Mouse (Mus musculus) neural tube, embryonic 12.5 days (tissue): ENCODE measurements around the gene Cluap1. TPM values are rescaled to one million over a fixed set of nuclear protein-coding genes. Genes with fewer than 3 reads are reported as not detected.

Source experiments
- ATAC-seq: fragments of 200-750 bp; cut with Nextera tagmentation; 2 replicates; pipeline ENCODE4 v1.8.0; 2017; ENCODE audit warnings: low read depth, mild to moderate bottlenecking, moderate TSS enrichment, moderate library complexity; ENCODE audit not compliant: low FRiP score
- H3K27ac ChIP-seq: fragments of 300-500 bp; sonication (generic); 2 replicates; pipeline ENCODE4 v1.5.1; 2016
- H3K27me3 ChIP-seq: fragments of 300-500 bp; sonication (generic); replicated peaks from 2 replicates; pipeline ENCODE4 v1.6.1; 2016; ENCODE audit warnings: mild to moderate bottlenecking
- H3K36me3 ChIP-seq: fragments of 300-500 bp; sonication (generic); 2 replicates; pipeline ENCODE4 v1.6.1; 2016; ENCODE audit warnings: mild to moderate bottlenecking
- H3K4me1 ChIP-seq: fragments of 300-500 bp; sonication (generic); 2 replicates; pipeline ENCODE4 v1.6.1; 2016
- H3K4me2 ChIP-seq: fragments of 300-500 bp; sonication (generic); replicated peaks from 2 replicates; pipeline ENCODE4 v1.6.1; 2016; ENCODE audit warnings: mild to moderate bottlenecking
- H3K4me3 ChIP-seq: fragments of 300-500 bp; sonication (generic); 2 replicates; pipeline ENCODE4 v1.5.1; 2016
- H3K9ac ChIP-seq: fragments of 300-500 bp; sonication (generic); 2 replicates; pipeline ENCODE4 v1.6.1; 2016; ENCODE audit warnings: mild to moderate bottlenecking
- H3K9me3 ChIP-seq: fragments of 300-500 bp; sonication (generic); 2 replicates; pipeline ENCODE4 v1.6.1; 2016; ENCODE audit warnings: mild to moderate bottlenecking
- WGBS: fragments of 180-500 bp; shearing (Covaris S2); methylation state at CpG from one replicate; pipeline ENCODE4 v1.1.7; 2016; 5-methylcytosine and 5-hydroxymethylcytosine counted together
- polyA plus RNA-seq: library from polyadenylated mRNA; unstranded; fragments of >200 nt; fragmentation: Nextera tagmentation; extraction: Ambion mirVana; gene quantifications from 2 replicates; pipeline ENCODE4 v1.2.1, GENCODE M21; 2016

Gene Cluap1
- 23.8 TPM in 2 replicates for polyA plus RNA-seq

DNA sequence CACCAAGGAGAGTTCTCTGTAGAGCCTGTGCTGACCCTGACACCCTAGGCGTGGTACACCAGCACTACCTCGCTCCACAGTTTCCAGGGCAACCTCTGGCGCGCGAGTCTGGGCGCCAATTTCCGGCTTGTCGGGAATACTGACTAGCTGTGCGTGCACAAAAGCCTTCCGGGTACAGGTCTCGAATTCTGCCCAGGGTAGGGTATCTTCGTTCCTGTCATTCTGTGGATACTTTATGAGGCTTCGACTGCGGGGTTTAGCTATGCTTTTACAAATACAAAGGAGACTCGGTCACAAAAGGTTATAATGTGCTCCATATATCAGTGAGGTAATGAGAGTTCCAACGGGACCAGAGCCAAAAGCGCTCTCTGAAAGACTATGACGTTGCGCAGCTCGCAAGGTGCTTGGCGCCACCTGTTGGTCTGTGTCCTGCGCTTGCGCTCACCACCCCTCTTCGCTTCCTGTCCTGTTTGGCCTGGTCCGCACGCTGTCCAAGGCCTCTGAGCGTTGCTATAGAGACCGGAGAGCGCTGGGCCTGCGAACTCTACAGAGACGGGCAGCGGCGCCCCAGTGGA, at the start of gene Cluap1, which contains the start of gene 1700037C18Rik:
TSS of gene Cluap1 (plus strand) at position 265 of the 575 bp plus-strand sequence.
TSS of gene 1700037C18Rik (minus strand) at position 153 of the 575 bp plus-strand sequence.
- H3K4me2 ChIP-seq = peak within 1 kb of the TSS; percentile 86
- H3K4me1 ChIP-seq = peaks cover 7% of the 10 kb centered on the region
- no peaks in the 10 kb centered on the region for H3K9me3 ChIP-seq
- H3K27me3 ChIP-seq = no peaks in the 10 kb centered on the region
- H3K27ac ChIP-seq = no peak within 1 kb of the TSS
- under 1% methylated on average over 33 of the region's 33 CpGs for WGBS
- peak within 1 kb of the TSS; percentile 57 for H3K4me3 ChIP-seq
- peak within 1 kb of the TSS; percentile 56 for H3K9ac ChIP-seq
- peaks cover 31% of the 10 kb centered on the region for H3K36me3 ChIP-seq
- peak; percentile 97 for ATAC-seq

DNA sequence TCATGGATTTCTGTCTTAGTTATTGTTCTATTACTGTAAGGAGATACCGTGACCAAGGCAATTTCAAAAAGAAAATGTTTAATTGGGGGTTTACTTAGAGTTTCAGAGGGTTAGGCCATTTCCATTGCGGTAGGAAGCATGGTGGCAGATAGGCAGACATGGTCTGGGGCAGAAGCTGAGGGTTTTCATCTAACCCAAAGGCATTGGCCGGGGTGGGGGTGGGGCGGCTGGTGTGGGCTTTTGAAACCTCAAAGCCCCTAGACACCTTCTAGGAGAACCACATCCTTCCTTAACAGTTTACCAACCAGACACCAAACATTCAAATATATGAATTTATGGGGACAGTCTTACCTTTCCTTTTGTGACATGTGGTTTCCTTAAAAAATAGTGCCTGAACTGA, 49.3 kb upstream of the Cluap1 start:
- ATAC-seq = no peak
- H3K4me1 ChIP-seq = no peaks in the 10 kb centered on the region
- H3K27ac ChIP-seq = no peak overlapping the region
- H3K36me3 ChIP-seq = peaks cover 15% of the 10 kb centered on the region
- no peaks in the 10 kb centered on the region for H3K27me3 ChIP-seq
- 95% methylated on average over 4 of the region's 4 CpGs for WGBS
- no peak overlapping the region for H3K4me3 ChIP-seq
- H3K9ac ChIP-seq = no peak overlapping the region
- H3K9me3 ChIP-seq = no peaks in the 10 kb centered on the region
- H3K4me2 ChIP-seq = no peak overlapping the region

DNA sequence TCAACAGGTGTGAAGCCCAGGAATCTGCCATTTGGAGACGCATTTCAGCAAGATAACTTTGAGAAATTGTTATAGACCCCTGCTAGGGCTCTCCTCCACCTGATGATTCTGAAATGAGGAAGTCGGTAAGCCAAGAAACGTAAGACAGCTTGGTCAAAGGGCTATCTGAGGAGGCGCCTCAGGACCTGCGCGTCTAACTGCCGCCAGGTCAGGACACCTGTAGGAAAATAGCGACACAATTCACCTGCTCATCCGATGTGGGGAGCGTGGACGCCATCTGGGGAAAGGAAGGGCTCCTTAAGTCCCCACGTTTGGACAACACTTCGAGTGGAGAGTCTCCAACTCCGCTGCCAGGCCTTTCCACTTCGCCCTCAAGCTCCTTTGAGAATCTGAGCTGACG, 36.8 kb upstream of the Cluap1 start:
- peak; percentile 41 for ATAC-seq
- Histone ChIP-seq H3K36me3 (peaks cover 11% of the 10 kb centered on the region; the same call in 1 of the 2 replicates), H3K4me1 (peaks cover 9% of the 10 kb centered on the region), H3K4me2 (peak overlapping the region; percentile 71), H3K27me3 (no peaks in the 10 kb centered on the region), H3K4me3 (peak overlapping the region; percentile 53), H3K9me3 (no peaks in the 10 kb centered on the region), H3K9ac (peak overlapping the region; percentile 52), H3K27ac (no peak overlapping the region)
- 1% methylated on average over 16 of the region's 16 CpGs for WGBS

DNA sequence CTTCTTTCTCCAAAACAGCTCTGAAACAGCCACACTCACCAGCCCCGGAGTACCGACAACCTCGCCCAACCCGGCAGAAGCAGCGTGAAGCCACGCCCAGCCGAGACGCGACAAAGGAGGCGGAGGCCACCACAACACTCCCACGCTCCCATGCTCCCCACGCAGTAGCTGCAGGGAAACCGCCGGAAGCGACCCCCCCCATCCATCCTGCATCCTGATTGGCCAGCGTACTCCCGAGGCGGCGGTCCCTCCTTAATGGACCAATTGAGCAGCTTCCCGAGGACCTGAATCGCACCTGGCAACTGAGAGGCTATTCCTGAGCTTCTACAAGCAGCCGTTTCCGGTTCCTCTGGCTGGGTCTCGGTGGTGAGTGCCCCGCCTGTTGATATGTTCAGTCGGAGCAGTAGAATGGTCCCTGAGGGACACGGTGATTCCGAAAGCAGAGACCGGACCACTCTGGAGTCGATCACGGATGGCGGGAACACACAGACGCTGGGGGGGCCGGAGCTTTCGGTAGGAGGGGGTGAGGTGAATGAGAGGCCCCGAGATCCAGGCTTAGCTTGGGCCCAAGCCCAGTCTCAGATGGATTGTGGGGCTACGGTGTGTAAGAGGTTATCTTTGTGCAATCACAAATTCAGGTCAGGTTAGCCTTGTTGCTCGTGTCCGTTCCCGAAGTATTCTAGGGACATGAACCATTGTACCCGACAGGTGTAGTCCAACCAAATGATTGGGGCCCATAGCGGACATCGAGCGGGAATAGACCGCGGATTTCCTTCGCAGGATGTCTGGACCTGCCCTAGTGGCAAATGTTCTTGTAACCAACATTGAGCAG, 36.2 kb upstream of the Cluap1 start, which contains the start of gene Naa60:
TSS of gene Naa60 (plus strand) at position 160 of the 832 bp plus-strand sequence.
- 7% methylated on average over 47 of the region's 47 CpGs for WGBS
- H3K27me3 ChIP-seq = no peaks in the 10 kb centered on the region
- peak within 1 kb of the TSS; percentile 52 for H3K9ac ChIP-seq
- H3K27ac ChIP-seq = no peak within 1 kb of the TSS
- peaks cover 7% of the 10 kb centered on the region; the same call in 1 of the 2 replicates for H3K36me3 ChIP-seq
- ATAC-seq = peak; percentile 97
- H3K4me2 ChIP-seq = peak within 1 kb of the TSS; percentile 71
- H3K4me1 ChIP-seq = peaks cover 9% of the 10 kb centered on the region
- peak within 1 kb of the TSS; percentile 53 for H3K4me3 ChIP-seq
- H3K9me3 ChIP-seq = no peaks in the 10 kb centered on the region

DNA sequence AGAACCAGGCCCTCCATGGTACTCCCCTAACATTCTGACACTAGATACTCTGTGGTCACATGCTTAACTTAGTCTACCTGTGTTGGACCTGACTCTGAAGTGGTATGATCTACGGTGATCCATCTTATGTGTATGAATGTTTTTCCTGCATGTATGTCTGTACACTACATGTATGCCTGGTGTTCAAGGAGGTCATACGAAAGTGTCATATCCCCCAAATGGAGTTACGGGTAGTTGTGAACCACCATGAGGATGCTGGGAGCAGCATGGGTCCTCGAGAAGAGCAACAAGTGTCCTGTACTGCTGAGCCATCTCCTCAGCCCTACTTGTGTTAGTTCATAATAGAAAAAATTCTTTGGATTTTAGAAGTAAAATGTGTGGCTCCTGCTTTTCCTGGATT, 32.3 kb upstream of the Cluap1 start:
- WGBS = 92% methylated on average over 4 of the region's 4 CpGs
- H3K36me3 ChIP-seq = peaks cover 5% of the 10 kb centered on the region; the same call in 1 of the 2 replicates
- H3K9ac ChIP-seq = no peak overlapping the region
- no peak overlapping the region for H3K4me2 ChIP-seq
- H3K27ac ChIP-seq = no peak overlapping the region
- no peaks in the 10 kb centered on the region for H3K27me3 ChIP-seq
- no peak for ATAC-seq
- H3K4me1 ChIP-seq = peaks cover 6% of the 10 kb centered on the region
- H3K9me3 ChIP-seq = no peaks in the 10 kb centered on the region
- no peak overlapping the region for H3K4me3 ChIP-seq

DNA sequence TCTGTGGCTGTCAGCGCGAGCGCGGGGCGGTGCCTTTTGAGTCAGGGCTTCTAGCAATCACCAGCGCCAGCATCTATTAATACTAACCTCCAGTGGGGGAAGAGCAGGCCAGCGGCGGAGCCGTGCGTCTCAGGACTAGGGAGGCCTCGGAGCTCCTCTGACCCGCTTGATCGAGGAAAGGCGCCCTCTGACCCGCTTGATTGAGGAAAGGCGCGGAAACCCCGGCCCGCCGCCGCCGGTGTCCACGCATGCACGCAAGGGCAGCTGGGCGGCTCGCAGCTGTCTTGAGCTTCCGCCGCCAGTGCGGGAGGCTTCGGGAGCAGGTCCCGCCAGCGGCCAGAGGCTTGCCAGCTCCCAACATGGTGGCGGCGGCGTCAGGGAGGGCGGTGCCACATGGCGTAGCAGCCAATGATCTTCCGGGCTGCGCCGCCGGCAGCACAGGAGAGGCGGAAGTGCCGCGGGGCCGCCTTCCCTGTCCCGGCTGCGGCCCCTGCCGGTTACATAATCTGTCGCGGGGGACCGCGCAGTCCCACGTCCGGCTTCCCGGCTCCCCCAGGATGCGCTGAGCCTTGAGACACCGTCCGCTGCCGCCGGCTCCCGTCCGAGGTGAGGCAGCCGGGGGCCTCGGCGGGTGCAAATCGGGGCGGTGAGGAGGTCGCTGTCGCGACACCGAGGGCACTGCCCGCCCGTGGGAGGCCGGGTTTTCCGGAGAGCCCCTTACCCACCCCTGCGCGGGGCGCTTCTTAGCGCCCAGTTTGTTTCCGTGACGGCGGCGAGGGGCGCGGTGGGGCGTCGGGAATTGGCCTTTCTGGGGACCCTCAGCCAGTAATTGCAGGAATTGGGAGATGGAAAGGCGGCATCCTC, 24.2 kb upstream of the Cluap1 start, which contains the start of the genes Zfp597 and Gm20695:
TSS of gene Zfp597 (minus strand) at position 361 of the 864 bp plus-strand sequence.
TSS of gene Gm20695 (plus strand) at position 448 of the 864 bp plus-strand sequence.
- peak within 1 kb of the TSS; percentile 87 for H3K9ac ChIP-seq
- no peaks in the 10 kb centered on the region for H3K9me3 ChIP-seq
- no peaks in the 10 kb centered on the region for H3K27me3 ChIP-seq
- H3K4me1 ChIP-seq = peaks cover 8% of the 10 kb centered on the region
- peak within 1 kb of the TSS; percentile 75 for H3K27ac ChIP-seq
- ATAC-seq = peak; percentile 99
- peak within 1 kb of the TSS; percentile 86 for H3K4me3 ChIP-seq
- under 1% methylated on average over 88 of the region's 88 CpGs for WGBS
- peak within 1 kb of the TSS; percentile 72 for H3K4me2 ChIP-seq
- H3K36me3 ChIP-seq = peaks cover 1% of the 10 kb centered on the region; the same call in 1 of the 2 replicates

DNA sequence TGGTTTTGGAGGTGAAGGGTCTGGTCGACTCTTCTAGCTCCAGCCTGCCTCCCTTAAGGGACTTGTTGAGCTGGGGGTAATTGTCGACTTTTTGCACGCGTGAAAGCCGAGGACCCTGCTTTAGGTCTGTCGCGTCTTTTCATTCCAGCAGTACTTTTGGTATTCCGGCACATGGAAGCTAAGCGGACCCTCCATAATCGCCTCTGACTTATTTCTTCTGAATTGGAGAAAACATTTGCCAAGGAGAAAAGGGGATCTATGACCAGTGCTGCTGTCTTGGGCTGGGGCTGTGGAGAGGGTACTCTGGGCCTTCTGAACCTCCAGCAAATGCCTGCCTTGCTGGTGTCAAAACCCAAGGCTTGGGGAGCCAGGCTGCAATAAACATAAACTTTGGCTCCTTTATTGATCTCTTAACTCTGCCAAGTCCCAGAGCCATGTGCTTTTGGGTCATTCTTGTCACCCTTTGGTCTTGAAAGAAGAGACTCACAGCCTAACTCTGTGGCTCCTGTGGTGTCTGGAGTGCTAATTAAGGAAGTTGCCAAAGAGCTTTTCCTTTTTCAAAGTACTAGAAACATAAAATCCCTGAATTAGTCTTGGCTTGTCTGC, 23.4 kb upstream of the Cluap1 start:
- Histone ChIP-seq H3K4me1 (peaks cover 8% of the 10 kb centered on the region), H3K27me3 (no peaks in the 10 kb centered on the region), H3K9ac (peak overlapping the region; percentile 87), H3K4me2 (peak overlapping the region; percentile 72), H3K9me3 (no peaks in the 10 kb centered on the region), H3K27ac (peak overlapping the region; percentile 75; the same call in 1 of the 2 replicates), H3K4me3 (peak overlapping the region; percentile 86), H3K36me3 (no peaks in the 10 kb centered on the region)
- WGBS = 4% methylated on average over 10 of the region's 10 CpGs
- ATAC-seq = peak; percentile 34

DNA sequence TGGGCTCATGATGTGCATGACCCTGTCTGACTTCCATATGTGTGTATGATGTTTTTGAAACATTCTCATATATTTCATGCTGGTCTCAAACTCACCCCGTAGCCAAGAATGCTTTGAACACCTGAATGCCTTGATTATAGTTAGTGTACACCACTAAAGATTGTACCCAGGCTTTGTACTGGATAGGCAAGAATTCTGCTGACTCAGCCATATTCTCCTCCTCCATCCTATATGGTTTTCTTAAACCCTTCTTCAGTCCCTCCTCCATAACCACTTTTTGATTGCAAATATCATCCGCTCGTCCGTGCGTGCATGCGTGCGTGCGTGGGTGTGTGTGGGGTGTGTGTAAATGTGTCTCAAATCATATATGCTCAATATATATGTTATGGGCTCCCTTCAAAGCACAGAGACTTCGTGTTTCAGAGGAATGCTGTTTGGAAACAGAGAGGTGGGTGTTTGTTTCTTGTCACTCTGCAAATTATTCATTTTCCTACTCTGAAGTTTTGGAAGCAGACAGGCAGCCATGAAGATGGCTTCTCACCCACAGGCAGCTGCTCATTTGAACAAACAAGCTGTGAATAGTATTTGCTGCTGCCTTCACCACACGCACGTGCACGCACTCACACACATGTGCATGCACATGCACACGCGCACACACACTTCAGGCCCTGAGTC, 16.8 kb upstream of the Cluap1 start:
- WGBS = 96% methylated on average over 14 of the region's 14 CpGs
- ATAC-seq = no peak
- H3K9ac ChIP-seq = no peak overlapping the region

DNA sequence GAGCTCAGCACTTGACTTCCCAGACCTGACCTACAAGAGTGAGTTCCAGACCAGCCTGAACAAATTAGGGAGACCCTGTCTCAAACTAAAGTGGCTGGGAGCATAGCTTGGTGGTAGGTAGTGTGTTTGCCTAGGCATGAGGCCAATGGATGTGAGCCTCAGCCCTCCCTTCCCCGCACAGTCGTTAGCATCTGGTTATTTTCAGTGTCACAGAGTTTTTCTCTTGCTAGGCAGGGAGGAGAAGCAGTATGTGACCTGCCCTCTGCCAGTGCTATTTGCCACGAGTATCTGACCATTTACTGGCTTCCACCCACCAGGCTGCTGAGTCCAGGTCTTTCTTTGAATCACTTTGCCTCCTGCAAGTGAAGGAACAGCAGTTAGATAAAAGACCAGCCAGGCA, 14.9 kb upstream of the Cluap1 start:
- Histone ChIP-seq H3K36me3 (peaks cover 25% of the 10 kb centered on the region), H3K27me3 (no peaks in the 10 kb centered on the region), H3K27ac (no peak overlapping the region), H3K4me2 (no peak overlapping the region), H3K9ac (no peak overlapping the region), H3K9me3 (no peaks in the 10 kb centered on the region), H3K4me1 (no peaks in the 10 kb centered on the region), H3K4me3 (no peak overlapping the region)
- WGBS = 83% methylated on average over 3 of the region's 3 CpGs
- no peak for ATAC-seq

More for the DNA sequence above, 16.8 kb upstream of the Cluap1 start:
- peaks cover 8% of the 10 kb centered on the region; the same call in 1 of the 2 replicates for H3K36me3 ChIP-seq
- H3K4me2 ChIP-seq = no peak overlapping the region
- H3K9me3 ChIP-seq = no peaks in the 10 kb centered on the region
- no peak overlapping the region for H3K4me3 ChIP-seq
- no peak overlapping the region for H3K27ac ChIP-seq
- no peaks in the 10 kb centered on the region for H3K27me3 ChIP-seq
- no peaks in the 10 kb centered on the region for H3K4me1 ChIP-seq

DNA sequence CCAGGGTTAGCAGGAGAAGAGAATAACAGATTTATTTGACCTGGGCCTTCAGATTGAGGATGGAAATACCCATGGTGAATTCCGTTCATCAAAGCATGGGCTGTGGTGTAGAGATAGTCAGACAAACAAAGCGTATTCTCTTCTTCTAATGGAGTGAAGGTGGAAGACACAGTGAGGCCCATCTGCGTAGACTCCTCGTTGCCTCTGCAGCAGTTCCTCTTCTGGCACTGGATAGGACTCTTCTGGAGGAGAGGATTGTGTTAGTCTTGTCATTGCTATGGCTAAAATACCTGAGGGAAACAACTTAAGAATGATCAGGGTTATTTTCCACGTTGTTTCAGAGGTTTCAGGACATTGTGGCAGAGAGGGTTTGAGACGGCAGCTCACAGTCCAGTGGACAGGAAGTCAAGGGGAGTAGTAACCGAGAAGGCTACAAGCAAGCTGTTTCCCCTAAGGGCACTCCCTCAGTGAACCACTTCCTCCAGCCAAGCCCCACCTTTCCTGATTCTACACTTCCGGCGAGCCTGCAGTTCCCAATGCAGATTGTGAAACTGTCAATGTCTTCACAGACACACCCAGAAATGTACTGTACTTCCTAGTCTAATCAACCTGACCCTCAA, 13.3 kb upstream of the Cluap1 start:
- H3K27me3 ChIP-seq = no peaks in the 10 kb centered on the region
- no peak overlapping the region for H3K4me3 ChIP-seq
- H3K9ac ChIP-seq = no peak overlapping the region
- H3K27ac ChIP-seq = no peak overlapping the region
- no peaks in the 10 kb centered on the region for H3K9me3 ChIP-seq
- WGBS = 84% methylated on average over 9 of the region's 9 CpGs
- H3K4me2 ChIP-seq = no peak overlapping the region
- H3K36me3 ChIP-seq = peaks cover 40% of the 10 kb centered on the region
- ATAC-seq = no peak
- H3K4me1 ChIP-seq = no peaks in the 10 kb centered on the region
